Mouse (Mus musculus) heart, adult 2 months (tissue): ENCODE data around the gene Spag6l.

Experiments used
- CTCF ChIP-seq: fragments of 200-600 bp; IDR thresholded peaks from 2 replicates; pipeline ENCODE4 v1.8.1; 2022; ENCODE audit warnings: antibody characterized with exemption, mild to moderate bottlenecking, moderate library complexity
- POLR2A ChIP-seq: fragments of 200-500 bp; IDR thresholded peaks from 2 replicates; pipeline ENCODE4 v1.6.1; 2011; ENCODE audit warnings: mild to moderate bottlenecking, low read depth, low read length, control low read depth; ENCODE audit not compliant: insufficient read depth

DNA sequence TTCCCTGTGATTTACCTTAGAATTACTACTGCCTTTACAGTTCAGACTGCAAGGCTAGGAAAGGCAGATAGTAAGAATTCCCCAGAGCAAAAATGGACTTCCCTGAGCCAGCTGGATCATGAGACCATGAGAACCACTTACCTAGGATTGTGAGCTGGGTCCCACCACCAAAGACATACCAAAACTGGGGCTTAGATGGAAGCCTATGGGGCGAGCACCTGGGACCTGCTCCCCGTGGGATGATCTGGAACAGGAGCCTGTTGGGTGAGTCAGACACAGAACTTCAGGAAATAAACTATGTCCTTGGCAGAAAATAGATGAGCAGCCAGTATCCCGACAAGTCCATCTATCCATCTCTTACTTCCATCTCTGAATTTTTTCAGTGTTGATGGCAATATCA, 33.0 kb upstream of the Spag6l start:
- no peak for TF ChIP-seq POLR2A
- TF ChIP-seq CTCF: no peak
